Mouse (Mus musculus) limb, embryonic 14.5 days (tissue): ENCODE data around the gene Tmem143. TPM values are rescaled to one million over a fixed set of nuclear protein-coding genes. Genes with fewer than 3 reads are reported as not detected.
A peak's percentile ranks its signal among the peaks of the same experiment; 100 is the strongest.

Experiments
- ATAC-seq: fragments of 200-750 bp; cut with Nextera tagmentation; 2 replicates; pipeline ENCODE4 v1.8.0; 2017; ENCODE audit warnings: low read depth, moderate number of reproducible peaks, moderate TSS enrichment; ENCODE audit not compliant: low FRiP score
- DNase-seq: peaks from one replicate; pipeline ENCODE4 v3.0.0-alpha.2; 2015; ENCODE audit warnings: low spot score
- H3K27ac ChIP-seq: fragments of 300-500 bp; sonication (generic); replicated peaks from 2 replicates; pipeline ENCODE4 v1.5.1; 2014; ENCODE audit warnings: low read depth, mild to moderate bottlenecking, low read length, moderate library complexity, mixed read lengths
- H3K27me3 ChIP-seq: fragments of 300-500 bp; sonication (generic); 2 replicates; pipeline ENCODE4 v1.6.1; 2014; ENCODE audit warnings: low read length, mixed read lengths; ENCODE audit not compliant: control insufficient read depth, insufficient read depth
- H3K36me3 ChIP-seq: fragments of 300-500 bp; sonication (generic); 2 replicates; pipeline ENCODE4 v1.6.1; 2014; ENCODE audit warnings: mild to moderate bottlenecking, low read length, moderate library complexity, mixed read lengths; ENCODE audit not compliant: control insufficient read depth, insufficient read depth
- H3K4me1 ChIP-seq: fragments of 300-500 bp; sonication (generic); 2 replicates; pipeline ENCODE4 v1.6.1; 2014; ENCODE audit warnings: antibody characterized with exemption, low read length, mixed read lengths; ENCODE audit not compliant: control insufficient read depth, insufficient read depth
- H3K4me2 ChIP-seq: fragments of 300-500 bp; sonication (generic); replicated peaks from 2 replicates; pipeline ENCODE4 v1.6.1; 2014; ENCODE audit warnings: low read depth, mild to moderate bottlenecking, low read length, moderate library complexity; ENCODE audit not compliant: severe bottlenecking
- H3K4me3 ChIP-seq: fragments of 300-500 bp; sonication (generic); replicated peaks from 2 replicates; pipeline ENCODE4 v1.5.1; 2014; ENCODE audit warnings: low read length
- H3K9ac ChIP-seq: fragments of 300-500 bp; sonication (generic); 2 replicates; pipeline ENCODE4 v1.6.1; 2014; ENCODE audit warnings: mild to moderate bottlenecking, low read depth, low read length, moderate library complexity; ENCODE audit not compliant: severe bottlenecking
- H3K9me3 ChIP-seq: fragments of 300-500 bp; sonication (generic); 2 replicates; pipeline ENCODE4 v1.6.1; 2016; ENCODE audit warnings: low read length; ENCODE audit not compliant: control insufficient read depth
- POLR2A ChIP-seq: fragments of 200-500 bp; IDR thresholded peaks from 2 replicates; pipeline ENCODE4 v1.8.0; 2012; ENCODE audit warnings: inconsistent platforms, mild to moderate bottlenecking, moderate library complexity, borderline replicate concordance; ENCODE audit not compliant: insufficient read depth, insufficient read length; ENCODE audit errors: extremely low read depth
- WGBS: fragments of 180-500 bp; shearing (Covaris S2); extraction: QIAGEN DNeasy Blood & Tissue Kit; methylation state at CpG from one replicate; pipeline ENCODE4 v1.1.7; 2014; 5-methylcytosine and 5-hydroxymethylcytosine counted together
- polyA plus RNA-seq, 2 experiments: library from polyadenylated mRNA; depleted of rRNA in 1 of 2; stranded (reverse) in 1 of 2; unstranded in 1 of 2; fragments of >200 nt; fragmentation: Nextera tagmentation in 1 of 2; extraction: Ambion mirVana in 1 of 2; gene quantifications; 2 replicates each; pipeline versions ENCODE4 v1.2.1 to v1.2.3; 2012 to 2014

Gene Tmem143
- polyA plus RNA-seq, 2 experiments: 4.7 to 17.1 TPM

DNA sequence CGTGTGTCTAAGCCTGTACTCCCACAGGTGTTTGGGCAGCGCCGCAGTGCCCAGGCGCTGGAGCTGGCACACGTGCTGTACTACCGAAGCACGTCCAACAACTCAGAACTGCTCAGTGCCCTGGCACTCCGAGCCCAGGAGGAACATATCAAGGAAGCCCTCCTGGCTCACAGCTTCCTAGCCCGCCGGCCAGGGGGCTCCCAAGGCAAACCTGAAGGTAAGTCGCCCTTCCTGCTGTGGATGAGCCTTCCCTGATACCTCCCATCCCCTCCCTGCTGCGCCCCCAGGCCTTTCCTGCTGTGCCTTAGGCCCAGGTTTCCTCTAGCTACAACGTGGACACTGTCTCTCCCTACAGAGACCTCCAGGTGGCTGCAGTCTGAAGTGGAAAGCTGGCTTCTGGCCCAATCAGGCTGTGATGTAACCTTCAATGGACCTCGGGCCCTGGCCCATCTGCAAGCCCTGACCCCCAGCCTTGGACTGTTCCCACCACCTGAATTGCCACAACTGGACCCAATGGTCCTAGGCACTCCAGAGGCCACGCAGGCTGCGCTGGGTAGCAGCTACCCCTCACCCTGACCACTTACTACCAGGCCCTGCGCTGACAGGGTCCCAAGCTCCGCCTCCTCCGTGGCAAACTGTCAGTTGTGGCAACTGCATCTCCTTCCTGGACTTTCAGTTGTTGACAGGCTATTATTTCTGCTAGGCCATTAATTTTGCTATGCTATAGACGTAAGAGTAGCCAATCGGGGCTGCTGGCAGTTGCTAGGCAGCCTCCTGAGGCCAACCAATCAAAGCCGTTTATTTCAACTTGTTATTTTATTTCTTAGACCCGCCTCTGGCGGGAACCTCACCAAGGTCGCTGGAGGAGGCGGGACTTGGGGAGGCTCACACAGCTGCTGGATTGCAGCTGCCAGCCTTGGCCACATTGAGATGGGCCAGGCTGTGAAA, 19.6 kb downstream of the Tmem143 start:
- peak overlapping the region; percentile 77 for H3K4me2 ChIP-seq
- ATAC-seq (peak; percentile 88), DNase-seq (peak; percentile 97)
- no peak for TF ChIP-seq POLR2A
- no peaks in the 10 kb centered on the region for H3K27me3 ChIP-seq
- 34% methylated on average over 26 of the region's 26 CpGs for WGBS
- peak overlapping the region; percentile 50 for H3K9ac ChIP-seq
- H3K4me3 ChIP-seq: peak overlapping the region; percentile 38
- peak overlapping the region; percentile 87 for H3K27ac ChIP-seq
- H3K4me1 ChIP-seq: peaks cover 37% of the 10 kb centered on the region
- H3K36me3 ChIP-seq: peaks cover 12% of the 10 kb centered on the region; the same call in 1 of the 2 replicates
- H3K9me3 ChIP-seq: no peaks in the 10 kb centered on the region

GRCm38 (mm10) chr7:45917004-45917704, 20.4 kb downstream of the Tmem143 start:
- H3K27me3 ChIP-seq: no peaks in the 10 kb centered on the region
- 19% methylated on average over 13 of the region's 13 CpGs for WGBS
- TF ChIP-seq POLR2A: no peak
- peak overlapping the region; percentile 38 for H3K4me3 ChIP-seq
- ATAC-seq (peak; percentile 27), DNase-seq (no peak)
- peaks cover 12% of the 10 kb centered on the region; the same call in 1 of the 2 replicates for H3K36me3 ChIP-seq
- H3K4me2 ChIP-seq: peak overlapping the region; percentile 77
- peaks cover 45% of the 10 kb centered on the region for H3K4me1 ChIP-seq
- peak overlapping the region; percentile 36; the same call in 1 of the 2 replicates for H3K9ac ChIP-seq
- no peaks in the 10 kb centered on the region for H3K9me3 ChIP-seq
- H3K27ac ChIP-seq: peak overlapping the region; percentile 84

- DNase-seq: no peak
- no peaks in the 10 kb centered on the region for H3K9me3 ChIP-seq
- no peak for TF ChIP-seq POLR2A
- peaks cover 12% of the 10 kb centered on the region; the same call in 1 of the 2 replicates for H3K36me3 ChIP-seq
- H3K27me3 ChIP-seq: no peaks in the 10 kb centered on the region
- H3K9ac ChIP-seq: 0 out of 2 replicates have a peak overlapping the region, but pooled peaks have one; percentile 36
- WGBS: 88% methylated on average over 14 of the region's 15 CpGs
- ATAC-seq: no peak
- peak overlapping the region; percentile 77; the same call in 1 of the 2 replicates for H3K4me2 ChIP-seq
- H3K4me1 ChIP-seq: peaks cover 53% of the 10 kb centered on the region
- H3K27ac ChIP-seq: peak overlapping the region; percentile 84
- no peak overlapping the region for H3K4me3 ChIP-seq
These were observed 21.2 kb downstream of the Tmem143 start for GRCm38 (mm10) chr7:45917926-45918325.

- Histone ChIP-seq H3K9me3 (no peaks in the 10 kb centered on the region), H3K9ac (no peak overlapping the region), H3K27me3 (no peaks in the 10 kb centered on the region), H3K4me2 (peak overlapping the region; percentile 75), H3K36me3 (peaks cover 12% of the 10 kb centered on the region; the same call in 1 of the 2 replicates), H3K4me1 (peaks cover 58% of the 10 kb centered on the region), H3K4me3 (peak overlapping the region; percentile 60; the same call in 1 of the 2 replicates), H3K27ac (no peak overlapping the region)
- TF ChIP-seq POLR2A: no peak
- 76% methylated on average over 14 of the region's 14 CpGs for WGBS
- DNase-seq (no peak), ATAC-seq (no peak)
These were observed 22.4 kb downstream of the Tmem143 start for GRCm38 (mm10) chr7:45919083-45919671.

DNA sequence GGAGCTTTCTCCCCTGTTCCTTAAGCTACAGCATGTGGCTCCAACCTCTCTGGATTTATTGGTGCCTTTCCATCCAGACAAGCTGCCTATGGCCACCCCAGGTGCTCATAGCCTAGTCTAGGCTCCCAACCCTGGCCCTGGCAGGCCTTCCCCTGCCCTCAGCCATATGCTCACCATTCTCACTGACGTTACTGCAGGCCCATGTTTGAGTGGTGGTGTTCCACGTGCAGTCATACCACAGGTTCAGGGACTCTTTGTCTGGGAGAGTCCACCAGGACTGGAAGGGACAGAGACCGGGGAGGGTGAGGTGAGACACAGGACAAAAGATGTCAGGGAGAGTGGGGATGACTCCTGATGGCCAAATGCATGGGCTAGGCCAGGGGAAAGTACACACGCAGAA, 23.0 kb downstream of the Tmem143 start:
- peaks cover 12% of the 10 kb centered on the region; the same call in 1 of the 2 replicates for H3K36me3 ChIP-seq
- TF ChIP-seq POLR2A: no peak
- peak overlapping the region; percentile 68 for H3K9ac ChIP-seq
- no peaks in the 10 kb centered on the region for H3K27me3 ChIP-seq
- ATAC-seq (no peak), DNase-seq (no peak)
- no peaks in the 10 kb centered on the region for H3K9me3 ChIP-seq
- H3K4me1 ChIP-seq: peaks cover 60% of the 10 kb centered on the region
- no peak overlapping the region; the same call in 1 of the 2 replicates for H3K27ac ChIP-seq
- H3K4me3 ChIP-seq: peak overlapping the region; percentile 60
- 67% methylated on average over 4 of the region's 4 CpGs for WGBS
- H3K4me2 ChIP-seq: peak overlapping the region; percentile 75
